Mouse (Mus musculus) embryo, embryonic 11 days (tissue): ENCODE data around the gene Lrrc9.

Experiments
- DNase-seq: peaks from one replicate; pipeline ENCODE4 v3.0.0-alpha.2; 2015

Lrrc9 gene

DNA sequence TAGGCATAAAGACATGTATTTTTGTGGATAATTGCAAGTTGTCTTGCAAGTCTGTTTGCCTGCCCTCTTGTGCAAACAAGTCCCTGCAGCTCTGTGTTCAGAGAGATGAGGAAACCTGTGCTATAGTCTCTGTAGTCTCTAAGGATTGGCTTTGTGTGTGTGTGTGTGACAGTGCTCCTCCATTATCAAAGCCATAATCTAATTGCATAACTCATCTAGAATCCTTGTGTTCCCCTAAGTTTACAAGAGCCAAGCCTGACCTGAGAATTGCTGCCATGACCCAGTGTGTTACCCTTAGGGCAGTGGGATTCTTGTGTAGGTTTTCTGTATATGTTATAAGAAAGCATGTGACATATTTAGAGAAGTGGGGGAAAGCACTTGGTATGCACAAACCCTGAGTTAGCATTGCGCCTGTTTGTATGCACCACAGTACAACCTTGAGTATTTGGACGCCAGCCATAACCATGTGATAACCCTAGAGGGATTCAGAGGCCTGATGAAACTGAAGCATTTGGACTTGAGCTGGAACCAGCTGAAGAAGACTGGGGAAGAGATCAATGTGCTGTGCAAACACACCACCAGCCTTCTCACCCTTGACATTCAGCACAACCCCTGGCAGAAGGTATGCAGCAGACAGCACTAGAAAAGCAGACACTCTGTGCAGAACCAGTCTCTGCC lies 35.2 kb downstream of the Lrrc9 start:
- no peak for DNase-seq

DNA sequence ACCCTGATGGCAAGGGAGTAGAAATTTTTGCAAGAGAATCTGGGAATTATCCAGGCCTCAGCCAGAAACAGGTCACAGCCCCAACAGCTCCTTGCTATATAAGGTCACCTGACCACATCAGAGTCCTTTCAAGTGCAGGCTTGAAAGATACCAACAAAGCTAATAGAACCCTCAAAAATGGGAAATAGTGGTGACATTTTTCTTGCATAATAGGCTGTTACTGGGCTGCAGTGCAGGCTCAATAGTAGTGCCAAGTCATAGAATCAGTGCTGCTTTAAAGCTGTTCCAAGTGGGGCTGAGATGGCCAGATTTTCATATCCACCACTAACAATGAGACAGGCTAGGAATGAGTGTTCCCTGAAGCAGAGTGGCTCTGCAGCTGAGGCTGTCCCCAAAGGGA lies 40.6 kb downstream of the Lrrc9 start:
- no peak for DNase-seq

DNA sequence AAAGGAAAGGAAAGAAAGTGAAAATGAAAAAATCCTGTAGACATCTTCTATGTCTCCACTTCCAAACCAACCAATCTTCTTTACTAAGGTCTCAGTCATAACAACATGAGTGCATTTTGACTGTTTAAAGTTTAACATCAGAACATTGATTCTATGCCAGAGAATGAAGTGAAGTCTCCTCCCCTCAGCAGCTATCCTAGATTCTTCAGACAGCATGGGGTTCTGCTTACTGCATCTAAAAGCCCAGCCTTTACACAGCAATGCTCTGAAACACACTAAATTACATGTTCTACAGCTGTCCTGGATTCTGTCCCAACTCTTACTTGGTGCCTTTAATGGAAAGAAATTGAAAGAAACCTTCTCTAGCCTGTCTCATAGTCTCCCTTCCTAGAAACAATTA lies 43.2 kb downstream of the Lrrc9 start:
- DNase-seq: no peak

DNA sequence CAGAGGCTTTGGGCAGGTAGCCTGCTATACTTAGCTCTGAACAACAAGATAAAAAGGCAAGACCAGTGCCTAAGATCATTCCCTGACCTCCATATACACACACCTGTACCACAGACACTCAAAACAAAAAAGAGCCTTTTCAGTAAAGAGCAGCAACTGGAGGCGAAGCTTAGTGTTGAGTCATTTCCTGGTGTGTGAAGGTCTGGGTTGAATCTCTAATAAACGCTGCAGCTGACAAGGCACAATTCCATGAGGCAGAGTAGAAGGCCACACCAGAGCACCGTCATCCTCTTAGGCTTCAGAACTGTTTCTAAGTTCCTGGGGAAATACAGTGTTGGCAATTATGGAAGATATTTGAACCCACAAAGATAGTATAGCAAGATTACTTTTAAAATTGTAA lies 45.8 kb downstream of the Lrrc9 start:
- DNase-seq: no peak

DNA sequence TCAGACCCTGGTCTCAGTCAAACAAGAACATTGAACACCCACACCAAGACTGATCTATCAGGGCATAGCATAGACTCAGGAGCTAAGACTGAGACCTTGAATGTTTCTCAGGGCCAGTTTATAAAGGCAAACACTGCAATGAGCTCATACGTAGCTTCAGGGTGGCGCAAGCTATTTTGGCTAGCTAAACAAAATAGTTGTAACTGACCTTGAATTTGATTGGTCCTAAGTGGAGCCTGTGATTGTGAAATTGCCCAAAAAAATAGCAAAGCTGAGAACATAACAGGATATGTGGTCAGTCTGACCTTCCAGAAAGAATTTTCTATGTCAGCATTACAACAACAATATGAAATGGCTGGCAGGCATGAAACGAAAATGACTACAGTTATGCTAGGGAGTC lies 48.3 kb downstream of the Lrrc9 start:
- DNase-seq: no peak

DNA sequence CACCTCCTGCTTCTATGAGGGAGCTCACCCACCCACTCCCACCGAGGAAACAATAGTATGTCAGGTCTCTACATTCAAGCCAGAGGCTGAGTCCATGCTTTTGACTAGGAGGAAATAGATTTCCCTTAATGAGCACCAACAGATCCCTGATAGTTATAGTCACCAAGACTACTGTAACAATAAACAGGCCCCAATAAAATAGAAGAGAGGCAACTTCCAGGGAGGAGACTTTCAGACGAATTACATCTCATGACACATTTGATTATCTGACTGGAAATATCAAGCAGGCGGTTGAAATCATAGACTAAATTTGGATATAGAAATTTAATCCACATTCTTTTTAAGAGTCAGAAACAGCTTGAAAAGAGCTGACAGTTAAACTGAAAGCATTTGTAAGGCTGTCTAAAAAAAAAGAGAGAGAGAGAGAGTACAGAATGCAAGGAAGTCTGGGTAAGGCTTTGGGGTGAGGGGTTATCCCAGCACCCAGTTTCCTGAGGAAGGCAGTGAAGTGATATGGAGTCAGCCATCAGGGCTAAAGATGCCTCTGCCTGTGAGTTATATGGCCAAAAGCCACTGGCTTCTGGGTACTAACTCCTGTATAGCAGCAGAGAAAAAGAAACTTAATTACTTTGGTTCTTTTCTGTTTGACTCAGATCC lies 49.5 kb downstream of the Lrrc9 start:
- no peak for DNase-seq

DNA sequence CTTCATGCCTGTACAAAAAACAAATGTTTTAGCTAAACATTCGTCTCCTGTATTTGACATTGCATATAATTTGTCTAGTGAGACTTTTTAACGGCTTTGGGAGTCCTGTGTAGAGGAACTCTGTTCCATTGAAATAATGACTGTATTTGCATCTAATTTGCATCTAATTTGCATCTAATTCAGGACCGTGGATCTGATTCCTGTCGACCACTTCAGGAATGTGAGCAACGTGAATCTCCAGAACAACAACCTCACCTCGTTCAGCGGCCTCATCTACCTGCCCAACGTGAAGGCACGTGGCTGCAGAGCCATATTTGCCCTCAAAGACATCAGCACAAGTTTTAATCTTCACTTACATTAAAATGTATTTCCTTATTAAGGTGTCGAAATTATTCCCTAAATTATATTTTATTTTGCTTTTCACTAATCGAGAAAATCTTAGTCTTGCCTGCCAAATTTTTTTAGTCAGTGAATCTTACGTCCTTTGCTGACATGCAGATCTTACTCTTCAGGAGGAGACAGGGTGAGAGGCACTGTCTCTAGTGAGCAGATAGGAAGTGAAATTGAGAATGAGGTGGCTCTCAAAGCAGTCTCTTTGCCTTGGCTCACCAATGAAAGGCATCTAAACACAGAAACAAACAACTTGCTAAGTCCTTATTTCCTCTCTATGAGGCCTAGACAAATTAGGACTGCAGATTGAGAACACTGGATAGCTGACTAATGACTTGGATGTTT lies 55.4 kb downstream of the Lrrc9 start:
- no peak for DNase-seq

DNA sequence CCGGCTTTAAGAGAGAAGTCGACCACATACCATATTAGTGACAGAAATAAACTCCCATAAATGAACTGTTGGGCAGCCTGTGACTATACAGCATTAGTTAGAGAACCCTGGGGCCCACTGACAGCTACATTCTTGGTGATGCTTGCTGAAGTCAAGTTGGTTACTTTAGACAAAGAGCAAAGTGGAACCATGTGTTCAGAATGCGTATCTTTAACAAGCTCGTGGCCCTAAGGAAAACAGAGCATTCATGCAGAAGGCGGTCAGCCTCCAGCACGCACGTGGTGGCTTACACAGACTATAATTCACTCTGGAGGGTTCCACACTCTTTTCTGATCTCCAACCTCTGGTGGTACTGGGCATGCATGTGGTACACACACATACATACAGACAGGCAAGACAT lies 67.9 kb downstream of the Lrrc9 start:
- peak; percentile 59 for DNase-seq

DNA sequence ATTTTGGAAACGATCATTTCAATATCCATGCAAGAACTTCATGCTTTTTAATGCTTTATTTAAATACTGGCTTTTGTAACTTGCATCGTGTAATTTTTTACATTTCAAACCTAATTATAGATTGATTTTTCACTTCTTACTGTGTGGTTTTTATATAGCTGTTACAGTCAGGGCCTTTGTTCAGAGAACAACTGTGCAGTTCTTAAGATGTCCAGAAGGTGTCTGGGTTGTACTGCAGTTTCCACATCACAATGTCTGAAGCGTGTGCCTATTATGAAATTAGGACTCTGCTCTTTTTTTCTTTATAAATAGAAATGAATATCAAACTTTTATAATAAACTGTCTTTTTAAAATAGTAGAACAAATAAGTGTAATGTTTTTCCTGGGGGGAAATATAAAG lies 73.8 kb downstream of the Lrrc9 start:
- peak; percentile 50 for DNase-seq

DNA sequence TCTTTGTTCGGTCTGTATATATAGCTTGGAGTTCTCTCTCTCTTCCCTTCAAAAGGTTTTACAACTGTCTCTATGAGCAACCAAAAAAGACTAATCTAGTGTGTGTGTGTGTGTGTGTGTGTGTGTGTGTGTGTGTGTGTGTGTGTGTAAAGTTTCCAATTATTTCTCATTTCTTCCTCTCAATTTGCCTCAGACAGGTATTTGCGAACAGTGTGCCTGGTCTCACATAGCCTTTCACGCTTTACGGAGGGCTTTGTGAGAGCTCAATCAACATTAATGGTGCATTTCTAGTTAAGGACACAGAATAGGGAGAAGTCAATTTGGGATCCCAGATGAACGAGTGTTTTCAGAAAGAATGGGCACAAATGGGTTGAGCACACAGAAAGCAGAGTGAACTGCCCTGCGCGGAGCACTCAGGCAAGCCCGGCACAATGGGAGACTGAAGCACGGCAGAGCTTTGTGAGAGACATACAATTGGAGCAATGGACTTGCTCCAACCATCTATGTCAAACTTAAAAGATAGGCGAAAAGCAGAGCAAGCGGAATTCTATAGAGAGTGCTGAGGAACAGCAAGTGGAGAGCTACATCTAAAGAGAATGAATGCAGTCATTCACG lies 76.6 kb downstream of the Lrrc9 start:
- peak; percentile 31 for DNase-seq

DNA sequence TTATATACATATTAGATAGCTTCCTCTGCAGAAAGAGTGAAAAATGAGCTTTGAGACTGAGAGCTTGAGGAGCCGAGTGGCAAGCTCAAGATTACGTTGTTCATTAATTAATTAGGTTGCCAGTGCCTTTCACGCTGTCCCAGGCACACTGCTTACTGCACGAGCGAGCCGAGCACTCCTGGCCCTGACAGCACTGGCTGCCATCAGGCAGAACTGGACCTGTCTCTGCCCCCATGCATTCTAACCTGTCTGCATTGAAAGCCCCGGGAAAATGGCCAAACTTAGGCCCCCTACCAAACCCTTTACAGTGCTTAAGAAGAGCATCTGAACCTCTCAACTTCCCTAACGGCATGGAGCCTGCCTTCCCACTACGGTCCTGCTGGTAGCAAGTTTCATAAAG lies 77.7 kb downstream of the Lrrc9 start:
- no peak for DNase-seq

DNA sequence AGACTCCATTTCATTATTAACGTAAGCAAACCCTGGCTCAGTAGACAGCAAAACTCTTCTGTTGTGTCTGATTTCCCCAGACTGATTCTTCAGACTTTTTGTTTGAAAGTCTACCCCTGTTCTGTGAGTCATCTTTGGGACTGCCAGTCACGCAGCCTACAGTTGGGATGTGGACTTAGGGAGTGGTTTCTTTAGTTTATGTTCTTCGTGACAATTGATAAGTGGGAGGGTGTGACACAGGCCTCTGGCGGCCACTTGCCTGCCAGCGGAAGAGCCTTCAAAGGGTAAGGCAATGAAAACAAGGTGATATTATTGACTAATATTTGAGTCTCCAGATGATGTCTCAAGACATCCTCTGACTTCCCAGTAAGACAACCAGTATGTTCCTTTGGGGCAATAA lies 78.2 kb downstream of the Lrrc9 start:
- DNase-seq: no peak

DNA sequence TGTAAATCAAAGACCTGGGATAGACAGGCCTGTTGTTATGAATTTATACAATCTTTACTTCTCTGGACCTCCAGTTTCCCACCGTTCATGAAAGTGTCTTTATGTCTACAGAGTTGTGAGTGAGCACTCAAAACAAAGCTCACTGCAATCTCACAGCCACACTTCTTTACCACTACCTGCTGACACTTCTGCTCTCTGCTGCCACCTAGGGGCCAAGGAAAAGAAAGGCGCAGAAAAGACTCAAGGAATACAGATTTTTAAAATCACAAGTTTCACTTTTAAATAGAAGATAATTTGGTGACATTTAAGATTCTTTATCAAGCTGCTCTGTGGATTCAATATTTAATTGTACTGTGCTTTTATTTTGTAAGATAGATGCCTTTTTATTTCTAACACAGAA lies 79.0 kb downstream of the Lrrc9 start:
- DNase-seq: peak; percentile 78

DNA sequence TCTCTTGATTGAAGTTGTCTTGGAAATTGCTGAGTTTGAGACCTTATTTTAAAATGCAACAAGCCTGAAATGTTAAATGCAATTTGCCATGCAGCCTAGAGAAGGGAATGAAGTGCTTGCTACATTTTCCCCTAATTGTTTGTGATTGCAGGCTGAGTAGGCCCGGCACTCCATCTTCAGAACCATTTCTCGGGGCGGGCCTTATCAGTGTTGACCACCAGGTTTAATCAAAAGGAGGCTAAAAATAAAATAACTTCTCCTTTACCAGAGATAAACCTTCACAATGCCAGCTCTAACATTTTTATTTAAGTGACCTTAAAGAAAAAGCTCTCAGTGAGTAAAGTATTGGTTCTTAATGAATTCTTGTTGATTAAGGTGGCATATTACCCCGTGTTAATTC lies 83.9 kb downstream of the Lrrc9 start:
- DNase-seq: no peak

DNA sequence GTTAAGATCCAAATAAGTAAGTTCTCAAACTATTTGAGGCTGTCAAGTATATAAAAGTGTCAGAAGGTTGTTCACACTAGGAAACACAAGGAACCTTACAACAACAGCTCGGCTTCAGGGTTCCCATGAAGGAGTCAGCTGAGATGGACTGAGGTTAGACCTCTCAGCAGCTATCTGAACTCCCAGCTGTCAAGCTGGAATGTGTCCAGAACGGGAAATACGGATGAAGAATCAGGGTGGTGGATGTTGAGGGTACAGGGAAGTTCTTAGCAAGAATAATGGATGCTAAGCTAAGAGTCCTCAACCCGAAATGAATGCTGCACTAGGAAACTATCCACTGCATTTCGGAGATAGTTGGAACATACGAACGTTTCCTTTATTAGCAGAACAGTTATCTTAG lies 90.6 kb downstream of the Lrrc9 start:
- no peak for DNase-seq

DNA sequence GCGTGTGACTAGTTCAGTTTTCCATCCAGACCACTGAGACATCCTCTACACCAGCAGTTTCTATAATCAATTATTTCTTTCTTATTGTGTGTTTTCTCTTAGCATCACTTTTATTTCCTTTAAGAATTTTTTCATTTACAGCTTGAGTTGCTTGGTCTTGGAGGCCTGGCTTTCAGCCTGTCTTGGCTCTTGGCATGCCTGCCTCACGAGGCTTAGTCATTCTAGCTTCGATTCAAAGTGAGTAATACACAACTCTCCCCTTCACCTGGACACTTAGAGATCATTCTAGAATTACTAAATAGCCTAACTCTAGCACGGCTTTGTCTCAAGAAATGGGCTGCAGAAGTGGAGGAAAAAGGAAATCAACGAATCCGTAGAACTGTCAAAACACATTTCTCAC lies 92.3 kb downstream of the Lrrc9 start:
- DNase-seq: no peak

DNA sequence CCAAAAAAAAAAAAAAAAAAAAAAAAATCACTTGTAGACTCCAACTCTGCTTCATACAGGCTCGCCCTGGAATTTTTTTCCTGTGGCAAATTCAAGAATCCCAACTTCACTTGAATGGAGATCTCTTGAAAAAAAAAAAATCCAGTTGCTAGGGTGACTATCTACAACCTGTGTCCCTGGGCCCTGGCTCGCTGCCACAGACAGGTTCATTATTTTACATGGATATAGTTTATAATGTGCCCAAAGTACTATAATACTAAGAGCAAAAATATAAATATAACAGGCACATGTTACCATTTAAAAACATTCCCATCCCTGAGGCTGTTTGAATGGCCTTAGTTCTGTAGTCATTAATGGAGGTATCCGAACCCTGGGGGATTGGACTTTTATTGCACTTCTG lies 93.9 kb downstream of the Lrrc9 start:
- DNase-seq: no peak

DNA sequence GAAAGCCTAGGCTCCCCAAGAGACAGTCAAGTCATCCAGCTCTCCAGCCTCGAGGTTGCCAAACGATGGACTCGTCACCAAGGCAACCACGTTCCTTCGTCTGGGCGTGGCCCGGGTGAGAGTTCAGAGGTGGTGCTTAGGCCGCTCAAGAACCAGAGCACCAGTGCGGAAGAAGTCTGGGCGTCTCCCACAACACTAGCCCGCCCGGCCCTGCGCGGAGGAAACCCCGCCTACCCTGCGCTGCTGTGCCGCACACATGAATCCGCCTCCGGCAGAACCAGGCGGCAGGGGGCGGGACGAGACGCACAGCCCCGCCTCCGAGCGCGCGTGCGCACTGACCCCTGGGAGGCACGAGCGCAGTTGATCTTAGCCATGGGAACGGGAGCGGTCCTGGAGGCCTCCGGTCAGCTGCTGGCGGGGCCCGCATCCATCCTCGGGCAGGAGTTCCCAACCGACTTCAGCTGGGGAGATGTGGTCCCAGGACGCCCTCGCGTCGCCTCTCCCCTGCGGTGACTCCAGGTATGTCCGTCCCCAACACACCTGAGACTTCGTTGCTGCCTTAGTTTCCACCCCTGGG lies 94.4 kb downstream of the Lrrc9 start, which contains the start of gene Pcnx4:
Gene Pcnx4 (plus strand): TSS at position 363 of the 577 bp plus-strand sequence.
- DNase-seq: peak; percentile 98

DNA sequence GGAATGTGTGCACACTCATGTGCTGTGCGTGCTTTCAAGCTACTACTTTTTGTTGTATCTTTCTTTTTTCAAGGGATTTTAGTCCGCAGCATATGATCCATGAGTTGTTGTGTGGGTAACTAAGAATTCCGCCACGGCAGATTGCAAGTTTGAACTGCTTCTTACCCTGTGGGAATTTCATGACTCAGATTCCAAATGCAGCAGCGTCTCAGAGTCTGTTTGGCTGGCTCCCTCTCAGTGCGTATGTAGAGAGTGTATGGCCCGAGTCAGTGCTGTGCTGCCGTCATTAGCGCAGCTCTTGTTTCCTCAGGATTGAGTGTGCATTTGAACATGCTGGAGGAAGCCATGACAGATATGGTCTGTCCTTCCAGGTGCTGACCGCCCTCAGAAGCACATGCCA lies 96.9 kb downstream of the Lrrc9 start:
- DNase-seq: no peak

DNA sequence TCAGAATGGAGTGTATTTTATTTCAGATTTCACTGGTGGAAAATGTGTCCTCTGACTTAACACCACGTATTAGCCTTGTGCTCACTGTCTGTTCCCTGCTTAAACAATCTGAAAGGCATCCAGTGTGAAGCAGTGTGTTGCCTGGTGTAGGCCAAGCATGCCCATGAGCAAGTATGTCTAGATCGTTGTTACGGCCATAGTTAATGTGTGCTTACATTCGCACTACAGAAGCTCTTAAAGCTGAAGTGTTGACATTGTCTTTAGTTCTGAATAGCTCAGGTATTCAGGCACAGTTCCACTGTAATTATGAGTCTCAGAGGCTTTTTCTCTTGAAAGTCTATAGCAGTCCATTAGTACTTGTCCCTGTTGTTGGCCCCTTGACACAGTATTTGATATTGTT lies 112.7 kb downstream of the Lrrc9 start:
- no peak for DNase-seq

DNA sequence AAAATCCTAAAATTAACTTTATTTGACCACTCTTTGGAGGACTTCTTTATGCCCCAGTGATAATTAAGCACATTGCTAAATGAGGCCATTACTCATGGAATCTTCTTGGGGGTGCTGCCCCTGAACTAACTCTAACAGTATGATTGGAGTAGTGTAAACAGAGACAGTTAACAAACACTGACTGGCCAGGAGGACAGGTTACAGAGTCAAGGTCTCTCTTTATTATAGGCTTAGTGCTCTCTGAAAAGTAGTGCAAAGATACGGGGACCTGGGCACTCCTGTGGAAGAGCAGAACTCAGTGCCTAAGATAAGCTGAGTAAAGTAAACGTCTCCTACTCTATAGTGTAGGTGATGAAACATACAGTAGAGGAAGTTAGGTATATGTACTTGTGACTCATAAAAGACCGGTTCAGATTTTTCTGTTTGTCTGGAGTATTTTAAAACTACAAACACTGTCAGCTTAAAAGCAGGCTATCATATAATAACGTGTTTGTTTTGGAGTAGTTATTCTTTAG lies 122.7 kb downstream of the Lrrc9 start:
- DNase-seq: no peak
